Mouse (Mus musculus) kidney, adult 8-10 months (tissue): Measurements from ENCODE around the gene Brdt.
"Not testable (repeated sequence)": the region's sequence is repeated elsewhere in the genome, so short reads cannot be mapped to it uniquely, and the experiment has no call there.

Experiments
- DNase-seq, 2 experiments: peaks; one replicate each; pipeline ENCODE4 v3.0.0; 2022

Brdt gene

DNA sequence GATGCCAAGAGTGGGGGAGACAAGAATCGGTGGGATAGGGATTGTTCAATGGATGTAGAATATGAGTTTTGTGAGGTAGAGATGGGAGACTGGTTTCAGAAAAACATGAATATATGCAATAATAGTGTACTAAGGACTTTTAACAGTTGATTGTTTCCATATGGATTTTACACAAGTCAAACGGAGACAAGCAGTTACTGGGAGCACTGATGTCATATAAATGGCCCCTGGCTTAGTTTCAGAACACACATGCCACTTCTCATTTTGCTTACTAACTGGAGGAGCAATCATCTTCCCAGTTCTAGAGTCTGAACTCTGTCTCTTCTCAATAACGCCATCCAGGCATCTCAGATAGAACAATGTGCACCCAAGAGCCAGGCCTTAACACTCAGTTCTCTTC is 9.4 kb downstream of the Brdt start:
- DNase-seq, result no peak

DNA sequence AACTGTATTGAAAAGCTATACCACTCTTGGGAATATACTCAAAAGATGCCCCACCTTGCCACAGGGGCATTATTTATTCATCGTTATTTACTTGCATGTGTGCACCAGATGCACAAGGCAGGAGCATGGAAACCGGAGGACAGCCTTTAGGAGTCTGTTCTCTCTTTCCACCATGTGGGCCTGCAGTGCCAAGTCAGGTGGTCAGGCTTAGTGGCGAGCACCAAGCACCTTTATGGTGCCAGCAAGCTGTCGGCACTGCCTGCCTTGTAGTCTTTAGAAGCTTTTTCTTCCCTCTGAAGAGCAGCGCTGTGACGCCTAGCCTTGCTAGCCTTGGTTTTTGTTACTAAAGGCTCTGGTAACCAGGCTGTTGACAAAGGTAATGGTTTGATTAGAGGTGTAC is 11.9 kb downstream of the Brdt start:
- DNase-seq, result no peak

DNA sequence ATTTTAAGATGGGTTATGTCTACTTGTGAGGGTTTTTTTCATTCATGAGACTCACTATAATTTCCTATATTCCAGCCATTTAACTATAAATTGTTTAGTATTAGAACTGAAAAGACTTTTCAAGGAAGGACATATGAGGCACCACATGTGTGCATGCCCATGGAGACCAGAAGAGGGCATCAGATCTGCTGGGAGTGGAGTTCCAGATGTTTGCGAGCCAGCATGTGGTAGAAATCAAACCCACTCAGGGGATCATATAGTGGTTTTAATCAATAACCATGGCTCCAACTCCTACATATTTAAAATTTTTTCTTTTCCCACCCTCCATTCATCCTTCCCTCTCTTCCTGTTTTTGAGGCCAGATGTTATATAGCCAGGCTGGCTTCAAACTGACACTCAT is 15.3 kb downstream of the Brdt start:
- no peak for DNase-seq

DNA sequence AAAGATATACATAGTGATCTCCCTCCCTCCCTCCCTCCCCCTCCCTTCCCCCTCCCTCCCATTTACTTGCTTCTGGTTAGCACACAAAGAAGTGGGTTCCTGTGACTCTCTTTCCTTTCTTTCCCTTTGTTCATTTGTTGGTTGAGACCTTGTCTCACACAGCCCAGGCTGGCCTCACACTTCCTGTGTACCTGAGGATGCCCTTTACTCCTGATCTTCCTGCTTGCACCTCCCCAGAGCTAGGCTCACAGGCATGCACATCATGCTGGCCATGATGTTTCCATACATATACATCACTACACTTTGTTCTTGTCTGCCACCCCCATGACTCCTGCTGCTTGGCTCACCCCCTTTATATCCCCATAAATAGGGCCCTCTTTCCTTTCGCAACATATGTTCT is 21.6 kb downstream of the Brdt start:
- DNase-seq, result no peak

DNA sequence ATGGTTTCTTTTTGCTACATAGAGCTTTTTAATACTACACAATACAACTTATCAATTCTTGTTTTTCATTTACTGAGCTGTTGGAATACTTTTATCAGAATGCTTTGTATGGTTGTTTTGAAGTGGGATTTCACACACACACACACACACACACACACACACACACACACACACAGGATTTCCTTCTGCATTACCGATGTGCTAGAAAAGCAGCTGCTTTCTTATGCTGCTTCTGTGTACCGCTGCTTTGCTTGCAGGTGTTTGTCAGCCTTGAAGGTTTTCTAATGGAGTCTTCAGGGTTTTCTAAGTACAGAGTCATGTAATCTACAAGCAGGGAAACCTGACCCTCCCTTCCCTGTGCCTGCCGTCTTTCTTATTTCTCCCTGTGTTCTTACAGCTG is 23.0 kb downstream of the Brdt start:
- no peak for DNase-seq

DNA sequence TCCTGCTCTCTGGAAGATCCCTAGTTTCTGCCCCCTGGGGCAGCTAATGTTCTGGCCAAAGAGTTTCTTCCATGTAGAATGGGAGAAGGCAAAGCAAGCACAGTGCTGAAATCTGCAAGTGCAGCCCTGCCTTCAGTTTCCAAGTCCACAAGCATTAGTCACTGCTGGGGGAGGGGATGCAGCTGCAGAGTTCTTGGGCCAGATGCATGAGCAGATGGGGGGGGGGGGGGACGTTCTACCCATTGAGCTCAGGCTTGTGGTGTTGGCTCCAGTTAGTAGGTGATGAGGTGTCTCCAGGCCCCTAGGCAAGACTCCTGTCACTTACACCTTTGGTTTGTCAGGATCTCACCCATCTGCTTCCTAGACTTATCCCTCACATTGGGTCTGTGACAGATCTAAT is 24.8 kb downstream of the Brdt start:
- DNase-seq, result no peak

DNA sequence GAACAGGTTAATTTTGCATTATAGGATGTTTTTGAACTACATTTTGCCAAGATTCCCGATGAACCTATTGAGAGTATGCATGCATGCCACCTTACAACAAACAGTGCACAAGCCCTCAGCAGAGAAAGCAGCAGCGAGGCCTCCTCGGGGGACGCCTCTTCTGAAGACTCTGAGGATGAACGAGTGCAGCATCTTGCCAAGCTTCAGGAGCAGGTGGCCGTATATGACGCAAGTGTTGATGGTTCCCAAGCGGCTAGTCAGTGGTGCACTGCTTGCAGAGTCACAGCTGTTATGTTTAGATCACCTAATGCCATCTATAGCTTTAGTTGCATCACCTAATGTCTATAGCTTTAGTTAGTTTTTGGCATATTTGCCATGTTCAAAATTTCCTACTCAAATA is 26.8 kb downstream of the Brdt start:
- no peak for DNase-seq

DNA sequence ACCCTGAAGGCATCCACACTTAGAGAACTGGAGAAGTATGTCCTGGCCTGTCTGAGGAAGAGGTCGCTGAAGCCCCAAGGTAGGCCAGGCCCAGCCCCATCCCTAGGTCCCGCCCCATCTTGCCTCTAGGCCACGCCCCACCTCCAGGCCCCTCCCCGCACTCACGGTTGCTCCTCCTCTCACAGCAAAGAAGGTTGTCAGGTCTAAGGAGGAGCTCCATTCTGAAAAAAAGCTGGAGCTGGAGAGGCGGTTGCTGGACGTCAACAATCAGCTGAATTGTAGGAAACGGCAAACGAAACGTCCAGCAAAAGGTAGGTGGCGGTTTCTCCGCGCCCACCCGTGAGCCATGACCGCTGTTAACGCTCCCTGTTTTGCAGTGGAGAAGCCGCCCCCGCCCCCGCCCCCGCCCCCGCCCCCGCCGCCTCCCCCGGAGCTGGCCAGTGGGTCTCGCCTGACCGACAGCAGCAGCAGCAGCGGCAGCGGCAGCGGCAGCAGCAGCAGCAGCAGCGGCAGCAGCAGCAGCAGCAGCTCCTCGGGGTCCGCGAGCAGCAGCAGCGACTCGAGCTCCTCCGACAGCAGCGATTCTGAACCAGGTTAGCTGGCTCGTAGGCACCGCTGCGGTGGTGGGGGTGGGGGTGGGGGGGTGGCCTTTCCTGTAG is 28.6 kb downstream of the Brdt start:
- peak; percentile 89 to 94 for DNase-seq

DNA sequence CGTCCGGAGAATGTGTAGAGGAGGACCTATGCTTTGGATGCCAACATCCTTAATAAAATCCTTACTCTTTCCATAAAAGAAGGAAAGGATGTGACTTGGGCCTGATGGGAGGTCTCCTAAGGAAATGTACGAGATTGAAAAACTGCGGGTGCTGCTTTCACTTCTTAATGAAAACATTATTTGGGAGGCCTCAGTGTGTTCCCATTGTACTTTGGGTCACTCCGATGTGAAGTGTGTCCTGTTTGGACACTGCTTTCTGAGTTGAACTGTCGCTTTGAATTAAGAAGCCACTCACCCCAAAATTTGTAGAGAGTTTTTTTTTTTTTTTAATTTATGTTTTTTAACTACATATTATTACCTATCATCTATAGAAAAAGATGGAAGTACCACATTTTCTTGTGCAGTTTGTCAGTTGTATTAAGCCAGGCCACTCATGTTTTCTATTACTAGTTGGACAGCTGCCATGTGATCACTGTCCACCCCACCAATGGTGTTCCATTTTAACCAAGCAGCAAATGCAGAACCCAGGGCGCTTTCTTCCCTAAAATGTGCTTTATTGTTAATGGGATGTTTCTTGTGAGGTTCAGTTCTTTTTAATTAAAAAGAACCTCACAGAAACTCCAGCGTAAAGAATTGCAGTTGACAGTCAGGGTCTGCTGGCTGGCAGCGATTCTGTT is 29.2 kb downstream of the Brdt start:
- DNase-seq, result no peak

DNA sequence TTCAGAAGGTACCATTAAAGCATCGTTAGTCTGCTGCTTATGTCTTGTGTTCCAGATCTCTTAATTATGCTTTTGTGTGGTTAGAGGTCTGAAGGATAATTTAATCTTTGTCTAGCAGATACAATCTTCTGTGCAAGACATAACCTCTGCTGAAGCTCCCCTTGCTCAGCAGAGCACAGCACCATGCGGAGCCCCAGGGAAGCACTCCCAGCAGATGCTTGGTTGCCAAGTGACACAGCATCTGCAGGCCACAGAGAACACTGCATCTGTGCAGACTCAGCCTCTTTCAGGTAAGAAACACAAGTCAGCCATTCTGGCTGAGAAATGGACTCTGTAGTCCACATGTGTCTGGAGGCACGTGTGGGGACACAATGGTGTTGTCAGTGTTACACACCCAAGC is 39.1 kb downstream of the Brdt start:
- DNase-seq, result no peak

DNA sequence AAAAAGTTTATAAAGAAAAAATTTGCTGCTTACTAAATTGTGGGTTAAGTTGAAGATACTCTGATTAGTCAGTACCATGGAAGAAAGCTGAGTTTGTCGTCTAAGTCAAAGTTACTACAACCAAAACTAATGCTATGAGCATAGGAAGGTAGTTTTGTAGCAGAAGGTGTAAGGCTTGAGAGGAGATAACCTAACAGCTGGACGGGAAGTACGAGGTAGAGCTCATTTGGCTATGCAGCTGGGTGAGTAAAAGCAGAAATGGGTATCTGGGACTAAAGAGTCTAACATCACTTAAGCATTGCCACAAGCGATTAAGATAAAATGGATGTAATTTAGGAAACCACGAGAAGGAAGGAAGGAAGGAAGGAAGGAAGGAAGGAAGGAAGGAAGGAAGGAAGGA is 40.4 kb downstream of the Brdt start:
- no peak for DNase-seq

DNA sequence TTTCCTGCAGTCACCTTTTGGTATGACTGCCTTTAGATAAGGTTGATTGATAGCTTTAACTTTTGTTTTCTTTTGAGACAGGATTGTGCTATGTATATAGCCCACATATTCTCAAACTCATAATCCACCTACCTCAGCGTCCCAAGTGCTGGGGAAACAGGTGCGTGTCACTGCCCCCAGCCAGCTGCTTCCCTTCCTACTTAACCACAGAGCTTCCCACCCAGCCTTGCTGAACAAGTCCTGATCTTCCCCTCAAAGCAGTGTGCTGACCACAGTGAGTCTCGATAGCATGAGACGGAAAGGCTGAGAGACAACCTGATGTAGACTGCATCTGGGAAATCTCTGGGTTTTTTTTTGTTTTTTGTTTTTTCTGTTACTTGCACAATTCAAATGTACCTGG is 42.3 kb downstream of the Brdt start:
- no peak for DNase-seq

DNA sequence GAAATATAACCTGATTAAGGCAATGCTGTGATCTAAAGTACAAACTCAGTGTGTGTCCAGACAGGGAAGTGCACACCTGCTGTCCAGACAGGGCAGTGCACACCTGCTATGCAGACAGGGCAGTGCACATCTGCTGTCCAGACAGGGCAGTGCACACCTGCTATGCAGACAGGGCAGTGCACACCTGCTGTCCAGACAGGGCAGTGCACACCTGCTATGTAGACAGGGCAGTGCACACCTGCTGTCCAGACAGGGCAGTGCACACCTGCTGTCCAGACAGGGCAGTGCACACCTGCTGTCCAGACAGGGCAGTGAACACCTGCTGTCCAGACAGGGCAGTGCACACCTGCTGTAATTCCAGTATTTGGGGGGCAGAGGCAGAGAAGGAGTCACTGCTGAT is 55.5 kb downstream of the Brdt start:
- DNase-seq, result not testable (repeated sequence)

DNA sequence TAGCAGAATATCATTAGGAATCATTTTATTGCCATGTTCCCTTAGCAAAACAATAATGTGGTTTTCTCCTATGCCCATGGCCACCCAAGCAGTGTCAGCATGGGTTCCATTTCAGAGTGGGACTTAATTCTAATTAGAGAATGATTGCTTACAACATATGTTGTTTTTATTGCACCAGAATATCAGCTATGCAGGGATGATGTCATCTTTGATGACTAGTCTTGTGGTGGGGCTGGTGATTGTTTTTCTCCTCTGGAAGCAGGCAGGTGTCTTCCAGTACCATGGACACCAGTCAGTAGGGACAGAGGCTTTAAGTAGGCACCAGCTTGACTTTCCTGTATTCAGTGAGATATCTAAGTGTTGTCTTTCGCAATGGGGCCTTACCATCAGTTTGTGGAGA is 56.8 kb downstream of the Brdt start:
- DNase-seq, result no peak

DNA sequence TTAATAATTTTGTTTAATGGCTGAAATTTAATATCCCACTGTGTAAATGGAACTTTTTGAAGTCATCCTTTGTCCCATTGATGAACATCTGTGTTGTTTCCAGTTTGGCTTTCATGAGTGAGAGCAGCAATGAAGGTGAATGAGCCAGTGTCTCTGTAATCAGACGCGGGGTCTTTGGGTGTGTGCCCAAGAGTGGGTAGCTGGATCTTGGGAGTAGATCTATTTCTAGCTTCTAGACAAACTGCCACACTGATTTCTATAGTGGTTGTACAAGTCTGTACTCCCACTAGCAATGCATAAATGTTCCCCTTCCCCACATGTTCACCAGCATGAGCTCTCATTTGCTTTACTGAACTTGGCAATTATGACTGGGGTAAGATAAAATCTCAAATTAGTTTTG is 58.4 kb downstream of the Brdt start:
- DNase-seq, result no peak

DNA sequence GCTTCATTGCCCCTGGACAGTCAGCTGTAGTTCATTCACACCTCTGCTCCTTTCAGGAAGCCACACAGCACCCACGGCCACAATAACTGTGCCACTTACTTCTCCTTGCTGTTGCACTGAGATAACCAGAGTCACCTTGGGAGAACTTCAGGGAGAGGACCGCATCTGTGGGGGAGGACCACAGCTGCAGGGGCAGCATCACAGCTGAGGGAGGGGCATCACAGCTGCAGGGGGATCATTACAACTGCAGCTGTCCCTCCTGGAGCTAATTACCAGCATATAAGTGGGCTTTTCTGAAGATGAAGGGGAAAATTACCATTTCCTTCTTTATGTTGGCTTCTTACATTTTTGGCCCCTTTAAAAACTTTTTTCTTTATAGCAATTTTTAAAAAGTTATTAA is 63.5 kb downstream of the Brdt start:
- DNase-seq, result no peak

DNA sequence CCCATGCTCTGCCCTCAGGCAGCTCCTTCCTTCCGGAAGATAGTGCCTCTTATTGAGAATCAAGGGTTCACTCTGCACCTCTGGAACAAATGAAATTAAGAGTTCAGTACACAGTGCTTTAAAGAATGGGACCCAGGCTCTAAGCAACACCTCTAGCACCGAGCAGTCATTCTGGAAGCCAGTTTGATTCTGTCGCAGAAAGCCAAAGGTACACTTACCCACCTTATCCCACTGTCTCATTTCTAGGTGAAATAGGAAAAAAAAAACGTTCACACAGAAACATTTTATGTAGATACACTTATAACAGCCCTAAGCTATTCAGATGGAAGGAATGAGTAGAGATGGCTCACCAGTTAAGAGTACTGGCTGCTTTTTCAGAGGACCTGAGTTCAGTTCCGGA is 71.5 kb downstream of the Brdt start, which contains the start of gene Ephx4:
Gene Ephx4 (plus strand): TSS at position 301 of the 400 bp plus-strand sequence.
- no peak for DNase-seq

DNA sequence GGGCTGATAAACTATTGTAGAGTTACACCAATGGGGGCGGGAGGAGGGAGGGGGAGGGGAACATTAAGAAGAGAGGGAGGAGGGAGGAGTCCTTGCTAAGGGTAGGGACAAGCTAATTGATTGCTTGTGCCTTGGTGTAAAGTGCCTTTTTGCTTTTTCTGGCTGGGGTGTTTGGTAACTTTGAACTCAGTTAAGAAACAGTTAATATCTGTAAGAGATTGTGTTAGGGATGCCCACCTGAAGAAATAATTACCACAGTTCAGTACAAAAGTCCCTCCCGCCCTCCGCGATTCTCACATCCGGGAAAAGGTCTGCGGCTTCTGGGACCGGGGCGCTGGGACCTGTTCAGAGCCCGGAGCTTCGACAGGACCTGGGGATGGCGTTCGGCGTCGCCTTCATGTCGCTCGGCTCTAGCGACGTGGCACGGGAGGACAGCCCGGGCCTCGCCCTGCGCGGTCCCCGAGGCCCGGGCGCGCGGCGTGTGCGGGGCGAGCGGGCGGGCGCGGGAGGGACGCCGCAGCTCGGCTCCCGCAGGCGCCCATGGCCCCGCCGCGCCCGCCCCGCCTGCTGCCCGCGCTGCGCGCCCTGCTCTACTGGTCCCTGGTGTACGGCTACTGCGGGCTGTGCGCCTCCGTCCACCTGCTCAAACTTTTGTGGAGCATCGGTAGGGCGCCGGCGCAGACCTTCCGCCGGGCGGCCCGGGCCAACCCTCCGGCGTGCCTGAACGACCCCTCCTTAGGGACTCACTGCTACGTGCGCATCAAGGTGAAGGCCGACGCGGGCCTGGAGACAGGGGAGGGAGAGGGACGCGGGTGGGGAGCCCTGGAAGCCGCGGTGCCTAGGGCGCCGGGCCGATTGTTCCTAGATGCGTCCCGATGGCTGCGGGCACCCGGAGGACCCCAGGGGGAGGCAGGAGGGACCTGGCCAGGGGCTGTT is 72.3 kb downstream of the Brdt start:
- DNase-seq, result no peak

DNA sequence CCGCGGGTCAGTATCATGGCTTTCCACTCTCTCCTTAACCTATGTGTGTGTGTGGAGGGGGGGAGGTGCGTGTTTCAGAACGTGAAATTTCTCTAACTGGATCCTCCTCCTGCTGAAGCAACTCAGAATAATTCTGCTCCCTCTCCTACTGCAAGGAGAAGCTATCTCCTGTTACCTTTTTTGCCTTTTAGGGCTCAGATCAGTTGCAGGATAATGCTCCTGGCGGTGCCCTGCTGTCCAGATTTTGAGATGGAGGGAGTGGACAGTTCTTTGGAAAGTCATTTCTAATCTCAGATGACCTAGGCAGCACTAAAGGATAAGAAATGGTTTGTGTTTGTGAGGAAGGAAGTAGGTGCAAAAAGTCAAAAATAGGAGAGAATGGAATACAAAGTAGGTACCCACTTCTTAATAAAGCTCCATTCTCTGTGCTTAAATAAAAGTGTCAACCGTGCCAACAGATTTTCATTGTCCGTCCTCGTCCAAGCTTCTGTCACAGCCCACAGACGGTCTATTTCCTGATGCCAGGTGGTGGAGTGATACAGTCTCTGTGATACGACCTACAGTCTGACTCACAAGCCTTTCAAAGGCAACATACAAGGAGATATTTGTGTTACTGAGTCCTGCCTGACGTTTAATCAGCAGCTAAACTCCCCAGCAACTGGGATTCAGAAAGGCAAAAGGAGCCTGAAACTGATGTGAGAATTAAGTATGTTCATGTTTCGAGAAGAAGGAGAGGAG is 73.2 kb downstream of the Brdt start:
- DNase-seq, result no peak

DNA sequence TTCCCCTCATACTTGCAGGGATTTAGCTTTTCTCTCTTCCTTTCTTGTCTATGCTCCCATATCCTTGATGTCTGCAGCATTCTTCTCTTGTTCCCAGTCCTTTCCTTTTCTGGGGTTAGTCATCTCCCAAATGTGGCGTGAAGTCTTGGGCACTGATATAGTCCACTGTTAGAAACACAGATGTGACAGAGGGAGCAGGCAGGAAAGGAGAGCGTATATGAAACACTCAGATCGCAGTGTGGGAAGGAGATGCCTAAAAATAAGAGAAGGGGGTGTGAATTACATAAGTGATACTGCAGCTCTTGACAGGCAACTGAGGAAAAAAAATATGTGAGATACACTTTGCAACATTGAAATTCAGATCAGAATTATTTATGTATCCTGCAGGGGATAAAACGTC is 74.4 kb downstream of the Brdt start:
- no peak for DNase-seq

DNA sequence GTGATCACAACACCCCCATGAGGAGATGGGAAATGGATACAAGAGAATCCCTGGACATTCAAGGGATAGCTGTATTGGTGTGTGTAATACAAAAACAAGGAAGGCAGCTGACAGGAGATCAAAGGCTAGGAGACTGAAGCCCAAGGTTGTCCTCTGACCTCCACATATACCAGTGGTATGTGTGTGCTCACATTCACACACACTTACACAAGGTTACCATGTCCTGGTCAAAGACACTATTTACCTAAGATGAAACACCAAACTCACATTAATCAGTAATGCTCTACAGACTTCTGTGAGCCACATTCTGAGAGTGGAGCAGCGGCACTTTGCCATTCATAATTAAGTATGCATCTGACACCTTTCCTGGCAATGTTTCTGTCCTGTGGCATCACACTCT is 79.3 kb downstream of the Brdt start:
- DNase-seq, result no peak

DNA sequence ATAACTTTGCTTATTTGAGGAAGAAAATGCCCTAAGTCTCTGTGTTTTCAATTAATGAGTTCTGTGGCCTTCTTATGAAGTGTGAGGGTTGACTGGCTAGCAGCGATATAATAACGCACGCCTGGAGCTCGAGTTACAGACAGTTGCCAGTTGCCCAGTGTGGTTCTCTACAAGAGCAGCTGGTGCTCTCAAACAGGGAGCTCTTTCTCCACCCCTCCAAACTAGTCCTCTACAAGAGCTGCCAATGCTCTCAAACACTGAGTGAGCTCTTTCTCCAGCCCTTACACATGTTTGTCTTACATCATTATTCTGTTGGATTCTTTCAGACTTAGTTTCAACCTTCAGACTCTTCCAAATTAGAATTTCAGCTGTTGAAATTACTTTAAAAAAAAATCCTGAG is 80.4 kb downstream of the Brdt start:
- DNase-seq, result no peak

DNA sequence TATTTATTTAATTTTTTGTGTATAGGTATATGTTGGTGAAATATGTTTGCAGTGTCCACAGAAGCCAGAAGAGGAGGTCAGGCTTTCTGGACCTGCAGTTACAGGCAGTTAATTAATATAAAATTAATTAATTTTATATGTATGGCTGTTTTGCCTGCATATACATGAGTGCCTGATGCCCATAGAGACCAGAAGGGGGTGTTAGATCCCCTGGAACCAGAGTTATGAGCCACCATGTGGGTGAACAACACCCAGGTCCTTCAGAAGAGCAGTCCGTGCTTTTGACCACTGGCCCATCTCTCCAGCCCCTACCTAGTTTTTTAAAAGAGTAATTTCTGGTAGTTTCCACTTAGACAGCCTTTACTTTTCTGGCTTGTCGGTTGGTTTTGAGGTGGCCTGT is 81.3 kb downstream of the Brdt start:
- no peak for DNase-seq
